Mouse (Mus musculus) forebrain, postnatal 0 days (tissue): Measurements from ENCODE around the gene 2010300C02Rik. TPM values are rescaled to one million over a fixed set of nuclear protein-coding genes. Genes with fewer than 3 reads are reported as not detected.

Source experiments
- ATAC-seq: fragments of 200-750 bp; cut with Nextera tagmentation; 2 replicates; pipeline ENCODE4 v1.8.0; 2017; ENCODE audit warnings: mild to moderate bottlenecking, moderate library complexity
- DNase-seq: peaks from one replicate; pipeline ENCODE4 v3.0.0-alpha.2; 2015
- H3K27ac ChIP-seq: fragments of 300-500 bp; sonication (generic); 2 replicates; pipeline ENCODE4 v1.5.1; 2014; ENCODE audit warnings: low read depth, mild to moderate bottlenecking, antibody characterized with exemption, low read length, moderate library complexity, mixed read lengths
- H3K27me3 ChIP-seq: fragments of 300-500 bp; sonication (generic); 2 replicates; pipeline ENCODE4 v1.6.1; 2014; ENCODE audit warnings: mild to moderate bottlenecking, low read length, mixed read lengths; ENCODE audit not compliant: insufficient read depth
- H3K36me3 ChIP-seq: fragments of 300-500 bp; sonication (generic); 2 replicates; pipeline ENCODE4 v1.6.1; 2014; ENCODE audit warnings: mild to moderate bottlenecking, moderate library complexity; ENCODE audit not compliant: insufficient read depth
- H3K4me1 ChIP-seq: fragments of 300-500 bp; sonication (generic); 2 replicates; pipeline ENCODE4 v1.6.1; 2014; ENCODE audit warnings: antibody characterized with exemption; ENCODE audit not compliant: insufficient read depth
- H3K4me2 ChIP-seq: fragments of 300-500 bp; sonication (generic); 2 replicates; pipeline ENCODE4 v1.6.1; 2014; ENCODE audit warnings: low read depth, mild to moderate bottlenecking, moderate library complexity
- H3K4me3 ChIP-seq: fragments of 300-500 bp; sonication (generic); 2 replicates; pipeline ENCODE4 v1.5.1; 2014; ENCODE audit warnings: low read depth, low read length, mixed read lengths
- H3K9ac ChIP-seq: fragments of 300-500 bp; sonication (generic); 2 replicates; pipeline ENCODE4 v1.6.1; 2014; ENCODE audit warnings: mild to moderate bottlenecking
- H3K9me3 ChIP-seq: fragments of 300-500 bp; sonication (generic); 2 replicates; pipeline ENCODE4 v1.6.1; 2016; ENCODE audit warnings: low read length
- CTCF ChIP-seq: sonication (generic); IDR thresholded peaks from 2 replicates; pipeline ENCODE4 v1.5.1; 2016; ENCODE audit warnings: antibody characterized with exemption, control low read depth, low read depth
- WGBS: fragments of 180-500 bp; shearing (Covaris S2); extraction: QIAGEN DNeasy Blood & Tissue Kit; methylation state at CpG from one replicate; pipeline ENCODE4 v1.1.7; 2014; 5-methylcytosine and 5-hydroxymethylcytosine counted together
- polyA plus RNA-seq: library from polyadenylated mRNA; unstranded; fragments of >200 nt; fragmentation: Nextera tagmentation; extraction: Ambion mirVana; gene quantifications from 2 replicates; pipeline ENCODE4 v1.2.1, GENCODE M21; 2015
- total RNA-seq: library from RNA; depleted of rRNA; stranded (reverse); fragments of >200 nt; gene quantifications from 2 replicates; pipeline ENCODE4 v1.2.3, GENCODE M21; 2014

2010300C02Rik gene
- total and polyA plus RNA-seq, 2 experiments from 2014 or later: 13.6 to 22.7 TPM

DNA sequence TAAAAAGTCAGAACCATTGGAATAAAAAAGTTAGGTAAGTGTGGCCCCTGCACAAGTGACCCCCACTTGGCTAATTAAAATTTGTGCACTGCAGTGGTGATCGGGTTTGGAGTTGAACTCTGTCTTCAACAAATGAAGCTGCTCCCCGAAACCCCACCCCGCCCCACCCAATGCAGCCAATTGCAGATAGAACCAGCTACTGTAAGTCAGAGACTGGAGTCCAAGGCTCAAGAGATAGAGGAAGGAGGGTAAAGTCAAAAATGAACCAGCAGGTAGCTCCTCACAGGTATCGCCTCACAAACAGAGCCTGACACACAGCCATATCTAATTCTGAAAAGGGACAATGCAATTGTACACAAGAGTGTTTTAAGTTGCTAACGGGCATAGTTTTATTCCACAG, 90.0 kb downstream of the 2010300C02Rik start:
- TF ChIP-seq CTCF: no peak
- Histone ChIP-seq H3K4me2 (no peak overlapping the region), H3K4me1 (no peaks in the 10 kb centered on the region), H3K4me3 (no peak overlapping the region), H3K9ac (no peak overlapping the region), H3K27ac (no peak overlapping the region), H3K36me3 (no peaks in the 10 kb centered on the region), H3K27me3 (no peaks in the 10 kb centered on the region), H3K9me3 (no peaks in the 10 kb centered on the region)
- no peak for DNase-seq
- no peak for ATAC-seq
- 94% methylated on average over 5 of the region's 5 CpGs for WGBS

- H3K27me3 ChIP-seq: no peaks in the 10 kb centered on the region
- ATAC-seq: peak; percentile 75
- WGBS: 62% methylated on average over 6 of the region's 6 CpGs
- peak; percentile 45 for DNase-seq
- H3K27ac ChIP-seq: no peak overlapping the region
- H3K4me2 ChIP-seq: no peak overlapping the region
- no peak for TF ChIP-seq CTCF
- no peak overlapping the region for H3K4me3 ChIP-seq
- H3K36me3 ChIP-seq: no peaks in the 10 kb centered on the region
- H3K4me1 ChIP-seq: no peaks in the 10 kb centered on the region
- no peaks in the 10 kb centered on the region for H3K9me3 ChIP-seq
- no peak overlapping the region for H3K9ac ChIP-seq
Observed at GRCm38 (mm10) chr1:37628749-37629148, 91.1 kb downstream of the 2010300C02Rik start.

GRCm38 (mm10) chr1:37624185-37624584, 95.7 kb downstream of the 2010300C02Rik start:
- ATAC-seq: no peak
- no peak for DNase-seq
- Histone ChIP-seq H3K27ac (no peak overlapping the region), H3K4me2 (no peak overlapping the region), H3K27me3 (no peaks in the 10 kb centered on the region), H3K4me1 (no peaks in the 10 kb centered on the region), H3K9ac (no peak overlapping the region), H3K36me3 (no peaks in the 10 kb centered on the region), H3K4me3 (no peak overlapping the region), H3K9me3 (no peaks in the 10 kb centered on the region)
- 86% methylated on average over 17 of the region's 17 CpGs for WGBS
- no peak for TF ChIP-seq CTCF

GRCm38 (mm10) chr1:37622049-37622448, 97.8 kb downstream of the 2010300C02Rik start:
- H3K9ac ChIP-seq: no peak overlapping the region
- no peak overlapping the region for H3K27ac ChIP-seq
- ATAC-seq: no peak
- H3K4me3 ChIP-seq: no peak overlapping the region
- no peak for DNase-seq
- no peak for TF ChIP-seq CTCF
- no peaks in the 10 kb centered on the region for H3K27me3 ChIP-seq
- no peaks in the 10 kb centered on the region for H3K9me3 ChIP-seq
- H3K36me3 ChIP-seq: no peaks in the 10 kb centered on the region
- WGBS: 76% methylated on average over 6 of the region's 6 CpGs
- no peaks in the 10 kb centered on the region for H3K4me1 ChIP-seq
- H3K4me2 ChIP-seq: no peak overlapping the region

DNA sequence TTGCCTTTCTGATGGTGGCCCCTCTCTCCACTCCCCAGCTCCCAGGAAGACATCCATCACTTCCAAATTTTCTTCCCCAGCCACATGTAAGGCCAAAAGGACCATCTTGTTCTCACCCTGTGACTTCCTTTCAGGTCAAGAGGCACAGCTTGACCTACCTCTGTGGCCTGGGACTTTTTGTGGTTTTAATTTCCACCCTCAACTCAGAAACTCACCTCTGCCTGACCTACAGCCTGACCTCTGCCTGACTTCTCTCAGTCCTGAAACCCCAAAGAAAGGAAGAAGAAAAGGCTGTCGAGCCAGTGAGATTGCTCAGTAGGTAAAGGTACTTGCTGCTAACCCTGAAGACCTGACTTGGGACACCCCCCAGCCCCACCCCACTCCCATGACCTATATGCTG, 100.3 kb downstream of the 2010300C02Rik start:
- Histone ChIP-seq H3K36me3 (no peaks in the 10 kb centered on the region), H3K4me3 (no peak overlapping the region), H3K27me3 (no peaks in the 10 kb centered on the region), H3K9ac (no peak overlapping the region), H3K27ac (no peak overlapping the region), H3K4me2 (no peak overlapping the region), H3K4me1 (no peaks in the 10 kb centered on the region), H3K9me3 (no peaks in the 10 kb centered on the region)
- ATAC-seq (no peak), DNase-seq (no peak)
- WGBS: 70% methylated on average over 1 of the region's 1 CpGs
- TF ChIP-seq CTCF: no peak

- WGBS: 83% methylated on average over 5 of the region's 5 CpGs
Observed at GRCm38 (mm10) chr1:37617047-37617446, 102.8 kb downstream of the 2010300C02Rik start.

GRCm38 (mm10) chr1:37616569-37616968, 103.3 kb downstream of the 2010300C02Rik start:
- no peak for TF ChIP-seq CTCF
- no peak overlapping the region for H3K4me2 ChIP-seq
- no peak overlapping the region for H3K9ac ChIP-seq
- DNase-seq: no peak
- H3K4me1 ChIP-seq: no peaks in the 10 kb centered on the region
- ATAC-seq: no peak
- no peak overlapping the region for H3K4me3 ChIP-seq
- WGBS: 28% methylated on average over 4 of the region's 4 CpGs
- no peak overlapping the region for H3K27ac ChIP-seq
- H3K27me3 ChIP-seq: no peaks in the 10 kb centered on the region
- H3K36me3 ChIP-seq: no peaks in the 10 kb centered on the region
- no peaks in the 10 kb centered on the region for H3K9me3 ChIP-seq

More at GRCm38 (mm10) chr1:37617047-37617446, 102.8 kb downstream of the 2010300C02Rik start:
- H3K9me3 ChIP-seq: no peaks in the 10 kb centered on the region
- no peaks in the 10 kb centered on the region for H3K4me1 ChIP-seq
- no peaks in the 10 kb centered on the region for H3K27me3 ChIP-seq
- H3K36me3 ChIP-seq: no peaks in the 10 kb centered on the region
- H3K4me3 ChIP-seq: no peak overlapping the region
- no peak for TF ChIP-seq CTCF
- no peak overlapping the region for H3K27ac ChIP-seq
- ATAC-seq: no peak
- DNase-seq: no peak
- no peak overlapping the region for H3K4me2 ChIP-seq
- no peak overlapping the region for H3K9ac ChIP-seq
